Mouse (Mus musculus) left cerebral cortex, postnatal 10 days (tissue): ENCODE measurements at regions not wholly inside any gene's neighbourhood (a gene's known extent, or its start where the extent isn't known, plus 50 kb on each side); places are given as distances from the start of the nearest gene placed in this dataset.

Experiments used
- DNase-seq, 2 experiments: peaks; one replicate each; pipeline ENCODE4 v3.0.0; 2021 to 2022; ENCODE audit warnings: low spot score in 2 of 2, mixed read lengths in 1 of 2; ENCODE audit errors: extremely low spot score in 1 of 2
- intact Hi-C: fragments of 180-260 bp; cut with DNase I; formaldehyde crosslinking; loops from one replicate; pipeline ENCODE4 v1.15.1; 2025

DNA sequence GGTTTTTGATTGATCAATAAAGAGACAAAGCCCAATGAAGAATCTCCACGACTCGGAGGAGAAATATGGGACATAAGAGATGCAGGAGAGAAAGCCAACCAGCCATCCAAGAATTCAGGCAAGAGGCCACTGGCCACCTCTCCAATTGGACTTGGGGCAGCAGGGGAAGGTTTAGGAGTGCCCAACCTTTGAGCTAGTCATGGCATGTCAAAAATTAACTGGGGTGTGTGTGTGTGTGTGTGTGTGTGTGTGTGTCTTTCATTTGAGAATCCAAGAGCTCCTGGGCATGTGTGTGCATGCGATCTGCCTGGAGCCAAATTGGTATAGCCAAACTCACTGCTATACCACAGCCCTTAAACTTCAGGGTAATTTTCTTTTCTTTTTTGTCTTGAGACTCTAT, 51.6 kb upstream of the Cecr2 start:
- no peak for DNase-seq
- intact Hi-C loops: no loop called here

DNA sequence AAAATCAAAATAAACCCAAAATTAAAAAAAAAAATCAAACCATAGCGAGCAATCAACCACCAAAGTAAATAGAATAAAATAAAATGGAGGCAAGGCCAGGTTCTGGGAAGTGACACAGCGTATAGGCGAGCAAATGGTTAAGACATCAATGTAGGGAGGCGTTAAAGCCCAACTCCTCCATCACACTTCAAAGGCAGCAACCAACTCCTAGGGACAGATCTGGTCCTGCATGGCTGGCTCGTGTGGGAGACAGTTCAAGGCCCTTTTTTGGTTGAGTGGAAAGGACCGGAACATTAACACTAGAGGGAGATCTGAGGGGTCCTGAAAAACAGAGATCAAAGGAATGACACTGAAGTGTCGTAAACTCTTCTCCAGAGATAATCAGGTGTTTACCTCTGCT, 53.8 kb upstream of the Cecr2 start:
- no peak for DNase-seq
- intact Hi-C loops: no loop called here

DNA sequence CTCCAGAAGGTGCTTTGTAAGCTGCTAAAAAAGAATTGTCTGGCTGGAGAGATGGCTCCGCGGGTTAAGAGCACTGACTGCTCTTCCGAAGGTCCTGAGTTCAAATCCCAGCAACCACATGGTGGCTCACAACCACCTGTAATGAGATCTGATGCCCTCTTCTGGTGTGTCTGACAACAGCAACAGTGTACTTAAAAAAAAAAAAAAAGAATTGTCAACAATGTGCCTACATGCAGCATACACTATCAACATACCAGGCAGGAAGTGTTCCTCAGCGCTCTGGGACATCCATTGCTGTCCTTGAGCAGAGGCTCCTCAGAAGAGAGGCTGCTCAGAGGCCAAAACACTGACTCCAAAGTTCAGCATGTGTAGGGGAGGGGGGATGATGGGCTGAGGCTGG, 56.3 kb upstream of the Cecr2 start:
- intact Hi-C loops: no loop called here
- DNase-seq: no peak

DNA sequence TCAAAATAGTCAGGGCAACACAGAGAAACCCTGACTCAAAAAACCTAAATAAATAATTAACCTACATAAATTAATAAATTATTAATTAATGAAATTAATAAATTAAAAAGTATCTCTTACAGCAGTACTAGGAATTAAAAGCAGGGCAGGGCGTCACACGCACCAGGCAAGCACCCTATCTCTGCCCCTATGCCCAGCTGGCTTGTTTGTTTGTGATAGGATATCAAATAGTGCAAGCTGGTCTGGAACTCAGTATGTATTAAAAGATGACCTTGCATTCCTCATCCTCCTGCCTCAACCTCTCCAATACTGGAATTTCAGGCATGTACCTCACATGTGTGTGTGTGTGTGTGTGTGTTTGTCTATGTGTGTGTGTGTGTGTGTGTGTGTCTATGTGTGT, 60.7 kb upstream of the Cecr2 start:
- intact Hi-C loops: no loop called here
- no peak for DNase-seq

DNA sequence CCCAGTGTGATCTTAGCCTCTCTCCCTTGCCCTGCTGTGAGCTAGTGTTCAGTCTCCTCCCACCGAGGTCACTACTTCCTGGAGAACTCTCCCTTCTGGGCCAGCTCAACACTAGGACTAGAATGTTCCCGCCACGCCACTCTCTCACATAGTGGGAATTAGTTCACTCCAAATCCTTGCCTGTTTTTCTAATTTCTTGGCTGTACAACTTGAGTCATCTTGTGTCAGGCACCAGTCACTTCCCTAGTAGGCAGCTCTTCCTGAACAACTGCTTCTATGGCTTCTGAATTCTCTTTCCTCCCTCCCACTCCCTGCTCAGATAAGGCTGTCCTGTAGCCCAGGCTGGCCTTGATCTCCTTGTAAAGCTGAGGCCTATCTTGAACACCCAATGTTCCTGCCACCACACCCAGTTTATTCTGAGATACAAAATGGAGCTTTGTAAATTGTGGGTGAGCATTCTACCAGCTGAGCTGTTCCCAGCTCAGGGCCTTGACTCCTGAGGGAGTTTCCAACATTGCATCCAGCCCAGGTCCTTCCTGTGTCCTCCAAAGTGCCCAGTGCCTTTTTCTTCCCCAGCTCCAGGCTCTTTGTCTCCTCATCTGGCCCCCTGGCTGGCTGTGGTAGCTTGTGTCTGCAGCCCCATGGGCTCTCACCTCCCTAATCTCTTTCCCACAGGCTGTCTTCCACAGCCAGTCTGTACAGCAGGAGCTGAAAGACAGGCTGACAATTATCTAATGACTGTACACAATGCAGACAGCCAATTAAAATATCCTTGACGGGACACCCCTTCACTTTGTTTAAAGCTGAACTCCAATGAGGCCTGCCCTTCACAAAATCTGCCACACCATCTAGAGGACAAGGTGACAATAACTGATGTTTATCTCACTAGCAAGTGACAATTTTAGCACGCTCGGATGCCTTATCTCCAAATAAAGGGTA, 61.9 kb upstream of the Cecr2 start:
- peak in 1 of 2 experiments; percentile 24 for DNase-seq
- intact Hi-C loops: no loop called here

DNA sequence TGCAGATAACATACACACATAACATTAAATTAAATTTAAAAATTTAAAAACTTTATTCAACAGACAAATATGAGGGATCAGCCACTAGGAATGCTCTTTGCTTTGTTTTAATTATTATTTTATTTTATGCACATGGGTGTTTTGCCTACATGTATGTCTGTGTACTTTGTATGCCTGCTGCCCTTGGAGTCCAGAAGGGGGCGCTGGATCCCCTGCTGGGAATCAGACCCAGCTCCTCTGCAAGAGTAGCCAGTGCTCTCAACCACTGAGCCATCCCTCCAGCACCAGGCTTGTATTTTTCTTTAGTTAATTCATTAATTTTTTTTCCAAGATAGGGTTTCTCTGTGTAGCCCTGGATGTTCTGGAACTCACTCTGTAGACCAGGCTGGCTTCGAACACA, 62.7 kb upstream of the Cecr2 start:
- DNase-seq: peak in 1 of 2 experiments; percentile 30
- intact Hi-C loops: no loop called here

GRCm38 (mm10) chr6:120600376-120600775, 65.8 kb upstream of the Cecr2 start:
- DNase-seq: no peak
- intact Hi-C loops: no loop called here

GRCm38 (mm10) chr6:120598471-120598870, 67.4 kb upstream of the Hdhd5 start:
- intact Hi-C loops: no loop called here
- DNase-seq: no peak

GRCm38 (mm10) chr6:120597887-120598286, 66.8 kb upstream of the Hdhd5 start:
- no peak for DNase-seq
- intact Hi-C loops: no loop called here

DNA sequence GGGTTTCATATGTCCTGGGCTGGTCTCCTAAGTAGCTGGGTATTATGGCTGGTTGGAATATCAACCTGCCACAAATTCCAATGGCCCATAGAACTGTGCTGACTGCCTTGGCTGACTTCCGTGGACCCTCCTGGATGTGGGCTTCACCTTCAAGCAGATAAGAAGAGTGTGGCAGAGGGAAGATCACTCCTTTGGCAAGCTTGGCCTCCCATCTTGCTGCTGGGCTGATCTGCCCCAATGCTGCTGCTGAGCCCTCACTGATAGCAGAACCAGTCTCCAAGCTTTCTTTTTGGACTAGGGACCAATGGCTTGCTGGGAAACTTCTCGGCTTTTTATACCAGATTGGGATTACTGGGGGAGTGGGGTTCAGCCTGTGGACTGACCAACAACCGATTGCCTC, 65.6 kb upstream of the Hdhd5 start:
- intact Hi-C loops: no loop called here
- no peak for DNase-seq

GRCm38 (mm10) chr6:120594463-120594862, 63.3 kb upstream of the Hdhd5 start:
- intact Hi-C loops: no loop called here
- no peak for DNase-seq

DNA sequence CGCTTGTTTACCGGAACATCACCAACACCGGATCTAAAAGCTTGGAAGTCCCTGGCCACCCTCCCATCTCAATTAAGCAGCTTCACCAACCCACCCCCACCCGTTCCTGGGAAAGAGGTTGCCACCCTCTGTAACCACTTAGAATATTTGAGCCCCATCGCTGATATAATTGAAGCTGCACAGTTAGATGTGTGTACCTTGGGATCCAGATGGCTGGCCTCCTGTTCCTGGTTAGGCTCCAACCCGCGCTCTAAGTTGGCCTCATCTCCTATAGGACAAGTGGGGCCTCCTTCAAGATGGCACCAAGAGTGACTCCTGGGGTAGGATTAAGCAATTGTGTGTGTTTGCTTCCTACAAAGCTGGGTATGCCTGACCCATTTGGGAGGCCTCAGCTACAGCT, 61.6 kb upstream of the Hdhd5 start:
- DNase-seq: no peak
- intact Hi-C loops: no loop called here

GRCm38 (mm10) chr6:120592031-120592681, 61.0 kb upstream of the Hdhd5 start:
- peak in 1 of 2 experiments; percentile 59 for DNase-seq
- intact Hi-C loops: no loop called here

GRCm38 (mm10) chr6:120590191-120590590, 59.1 kb upstream of the Hdhd5 start:
- intact Hi-C loops: no loop called here
- peak in 1 of 2 experiments; percentile 24 for DNase-seq

DNA sequence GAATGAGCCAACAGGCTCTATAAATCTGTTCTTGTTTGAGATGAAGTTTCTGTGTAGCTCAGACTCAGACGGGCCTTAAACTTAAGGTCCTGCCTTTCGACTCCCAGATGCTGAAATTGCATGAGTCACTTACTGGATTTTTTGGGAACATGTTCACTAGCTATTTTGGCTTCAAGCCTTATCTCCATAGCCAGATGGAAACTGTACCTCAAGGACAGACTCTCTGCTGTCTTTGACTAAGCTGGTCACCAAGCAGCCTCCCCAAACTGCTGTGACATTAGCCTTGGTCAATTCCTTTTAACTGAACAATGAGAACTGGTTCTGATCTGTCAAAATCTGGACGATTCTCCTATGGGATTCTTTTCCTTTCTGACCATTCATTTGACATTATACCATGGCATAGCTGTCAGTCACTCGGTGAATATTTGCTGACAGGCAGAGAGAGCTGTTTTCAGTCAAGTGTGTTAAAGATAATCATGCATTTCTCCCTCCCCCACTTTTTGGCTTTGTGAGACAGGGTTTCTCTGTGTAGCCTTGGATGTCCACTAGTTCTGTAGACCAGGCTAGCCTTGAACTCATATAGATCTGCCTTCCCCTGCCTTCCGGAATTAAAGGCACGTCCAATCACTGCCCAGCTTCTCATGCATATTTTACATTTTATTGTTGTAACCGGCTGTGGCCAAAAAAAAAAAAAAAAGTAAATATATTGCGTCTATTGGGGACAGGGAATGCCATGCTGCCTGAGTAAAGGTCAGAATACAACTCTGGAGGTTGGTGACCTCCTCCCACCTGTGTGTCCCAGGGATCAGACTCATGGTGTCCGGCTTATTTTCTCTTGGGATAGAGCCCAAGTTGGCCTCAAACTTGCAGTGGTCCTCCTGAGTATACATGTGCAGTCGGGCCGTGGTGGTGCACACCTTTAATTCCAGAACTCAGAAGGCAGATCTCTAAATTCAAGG, 57.9 kb upstream of the Hdhd5 start:
- intact Hi-C loops: no loop called here
- DNase-seq: no peak

DNA sequence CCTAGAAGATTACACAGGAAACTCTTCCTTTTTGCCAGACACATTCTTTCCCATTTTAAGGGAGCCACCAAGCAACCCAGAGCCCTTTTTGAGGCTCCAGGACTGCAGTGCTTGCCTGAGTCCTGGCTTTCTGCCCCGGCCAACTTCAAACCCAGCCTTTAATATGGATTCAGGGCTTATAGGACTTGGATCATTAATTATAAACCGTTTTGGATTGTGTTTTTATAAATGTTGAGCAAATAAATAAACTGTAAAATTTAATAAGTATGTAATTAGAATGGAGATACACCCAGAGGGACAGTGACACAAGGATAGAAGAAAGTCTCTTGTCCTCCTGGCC, 54.8 kb upstream of the Hdhd5 start:
- peak in 1 of 2 experiments; percentile 23 for DNase-seq

DNA sequence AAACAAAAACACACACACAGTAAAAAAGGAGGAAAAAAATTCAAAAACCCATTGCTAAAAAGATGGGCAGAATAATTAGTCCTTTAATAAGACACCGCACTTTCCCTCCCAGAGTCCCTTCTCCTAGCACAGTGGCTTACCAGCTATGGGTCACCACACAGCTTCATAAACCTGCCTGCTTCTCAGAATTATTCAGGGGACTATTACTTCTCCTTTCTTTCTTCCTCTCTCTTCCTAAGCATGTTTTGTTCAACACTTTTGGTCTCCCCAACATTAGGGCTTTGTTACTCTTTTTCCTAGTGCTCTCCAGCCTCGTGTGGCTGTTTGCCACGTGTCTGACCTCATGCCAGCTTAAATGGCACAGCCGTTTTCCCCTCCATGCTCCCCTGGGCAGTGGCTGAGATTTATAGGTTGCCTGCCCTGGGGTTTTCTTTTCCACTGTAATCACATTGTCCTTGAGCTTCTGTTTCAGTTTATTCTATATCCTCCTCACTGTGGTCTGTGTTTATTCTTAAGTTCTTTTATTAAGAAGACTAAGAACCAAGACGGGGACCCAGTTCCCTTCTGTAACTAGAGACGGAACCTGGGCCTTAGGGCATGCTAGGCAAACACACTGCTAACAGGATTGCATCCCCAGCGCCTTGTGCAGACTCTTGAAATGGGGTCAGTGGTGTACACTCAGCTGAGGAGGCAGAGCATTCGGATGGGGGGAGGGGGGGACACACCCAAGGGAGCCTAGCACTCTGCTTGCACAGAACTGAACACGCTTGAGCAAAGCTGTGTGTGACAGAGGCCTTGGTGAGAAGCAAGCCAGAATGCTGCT, 54.2 kb upstream of the Hdhd5 start:
- intact Hi-C loops: no loop called here
- peak in 1 of 2 experiments; percentile 26 for DNase-seq

More for the DNA sequence above, 54.8 kb upstream of the Hdhd5 start:
- intact Hi-C loops: no loop called here

DNA sequence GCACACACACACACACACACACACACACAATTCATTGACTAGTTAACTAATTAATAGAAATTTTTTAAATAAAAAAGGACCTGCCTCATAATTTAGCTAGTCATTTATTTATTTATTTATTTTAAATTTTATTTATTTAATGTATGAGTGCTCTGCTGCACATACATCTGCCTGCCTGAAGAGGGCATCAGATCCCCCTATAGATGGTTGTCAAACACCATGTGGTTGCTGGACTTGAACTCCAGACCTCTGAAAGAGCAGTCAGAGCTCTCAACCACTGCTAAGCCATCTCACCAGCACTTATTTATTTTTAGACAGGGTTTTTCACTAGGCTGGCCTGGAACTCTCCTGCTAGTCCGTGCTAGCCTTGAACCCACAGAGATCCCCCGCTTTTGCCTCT, 50.6 kb upstream of the Hdhd5 start:
- no peak for DNase-seq
- intact Hi-C loops: no loop called here
